Mouse (Mus musculus): ENCODE results near the gene Vav3. TPM values are rescaled to one million over a fixed set of nuclear protein-coding genes. Genes with fewer than 3 reads are reported as not detected.

Vav3 gene
- polyA plus RNA-seq, 1 experiment from 2014 or later, result 17.4 TPM

GRCm38 (mm10) chr3:109578347-109578746 is 237.9 kb downstream of the Vav3 start:
- ATAC-seq (ENCODE audit: insufficient read depth, low FRiP score, low TSS enrichment), result no peak
- H3K4me1 ChIP-seq (ENCODE audit: control insufficient read depth, insufficient read depth, low read length), result no peaks in the 10 kb centered on the region
- DNase-seq (ENCODE audit: low spot score), result no peak
- H3K9me3 ChIP-seq (ENCODE audit: control insufficient read depth, low read length), result no peaks in the 10 kb centered on the region
- H3K36me3 ChIP-seq (ENCODE audit: control insufficient read depth, insufficient read depth, low read length), result no peaks in the 10 kb centered on the region
- WGBS, result 75% methylated on average over 3 of the region's 3 CpGs
- H3K9ac ChIP-seq (ENCODE audit: low read length), result no peak overlapping the region
- no peak overlapping the region for H3K4me2 ChIP-seq (ENCODE audit: low read depth)
- H3K27me3 ChIP-seq (ENCODE audit: control insufficient read depth, insufficient read depth, low read length), result no peaks in the 10 kb centered on the region
- no peak overlapping the region for H3K4me3 ChIP-seq (ENCODE audit: low read depth, low read length)
- H3K27ac ChIP-seq (ENCODE audit: low read depth, low read length), result no peak overlapping the region

- WGBS, result 65% methylated on average over 7 of the region's 7 CpGs
- H3K9me3 ChIP-seq (ENCODE audit: control insufficient read depth, low read length), result no peaks in the 10 kb centered on the region
- H3K4me2 ChIP-seq (ENCODE audit: low read depth), result no peak overlapping the region
- no peak overlapping the region for H3K27ac ChIP-seq (ENCODE audit: low read depth, low read length)
- ATAC-seq (ENCODE audit: insufficient read depth, low FRiP score, low TSS enrichment), result no peak
- H3K27me3 ChIP-seq (ENCODE audit: control insufficient read depth, insufficient read depth, low read length), result no peaks in the 10 kb centered on the region
- no peak overlapping the region for H3K4me3 ChIP-seq (ENCODE audit: low read depth, low read length)
- no peak for DNase-seq (ENCODE audit: low spot score)
- H3K36me3 ChIP-seq (ENCODE audit: control insufficient read depth, insufficient read depth, low read length), result no peaks in the 10 kb centered on the region
- H3K4me1 ChIP-seq (ENCODE audit: control insufficient read depth, insufficient read depth, low read length), result no peaks in the 10 kb centered on the region
- no peak overlapping the region for H3K9ac ChIP-seq (ENCODE audit: low read length)
These were observed 238.5 kb downstream of the Vav3 start for GRCm38 (mm10) chr3:109578983-109579382.

- Histone ChIP-seq H3K4me2 (ENCODE audit: low read depth) (no peak overlapping the region), H3K27me3 (ENCODE audit: control insufficient read depth, insufficient read depth, low read length) (no peaks in the 10 kb centered on the region), H3K36me3 (ENCODE audit: control insufficient read depth, insufficient read depth, low read length) (no peaks in the 10 kb centered on the region), H3K4me3 (ENCODE audit: low read depth, low read length) (no peak overlapping the region), H3K9me3 (ENCODE audit: control insufficient read depth, low read length) (no peaks in the 10 kb centered on the region), H3K9ac (ENCODE audit: low read length) (no peak overlapping the region), H3K27ac (ENCODE audit: low read depth, low read length) (no peak overlapping the region), H3K4me1 (ENCODE audit: control insufficient read depth, insufficient read depth, low read length) (no peaks in the 10 kb centered on the region)
- no peak for ATAC-seq (ENCODE audit: insufficient read depth, low FRiP score, low TSS enrichment)
- DNase-seq (ENCODE audit: low spot score), result no peak
These were observed 245.5 kb downstream of the Vav3 start for GRCm38 (mm10) chr3:109585946-109586345.

GRCm38 (mm10) chr3:109592970-109593369 is 252.5 kb downstream of the Vav3 start:
- ATAC-seq (ENCODE audit: insufficient read depth, low FRiP score, low TSS enrichment), result no peak
- WGBS, result 90% methylated on average over 6 of the region's 6 CpGs
- H3K9me3 ChIP-seq (ENCODE audit: control insufficient read depth, low read length), result no peaks in the 10 kb centered on the region

GRCm38 (mm10) chr3:109596084-109596483 is 255.6 kb downstream of the Vav3 start:
- Histone ChIP-seq H3K9ac (ENCODE audit: low read length) (no peak overlapping the region), H3K27me3 (ENCODE audit: control insufficient read depth, insufficient read depth, low read length) (no peaks in the 10 kb centered on the region), H3K9me3 (ENCODE audit: control insufficient read depth, low read length) (no peaks in the 10 kb centered on the region), H3K27ac (ENCODE audit: low read depth, low read length) (no peak overlapping the region), H3K4me1 (ENCODE audit: control insufficient read depth, insufficient read depth, low read length) (no peaks in the 10 kb centered on the region), H3K4me2 (ENCODE audit: low read depth) (no peak overlapping the region), H3K36me3 (ENCODE audit: control insufficient read depth, insufficient read depth, low read length) (no peaks in the 10 kb centered on the region), H3K4me3 (ENCODE audit: low read depth, low read length) (no peak overlapping the region)
- ATAC-seq (ENCODE audit: insufficient read depth, low FRiP score, low TSS enrichment) (0 out of 2 replicates have a peak, but pooled peaks have one; percentile 25), DNase-seq (ENCODE audit: low spot score) (no peak)
- 84% methylated on average over 3 of the region's 3 CpGs for WGBS

More at GRCm38 (mm10) chr3:109592970-109593369, 252.5 kb downstream of the Vav3 start:
- Histone ChIP-seq H3K27me3 (ENCODE audit: control insufficient read depth, insufficient read depth, low read length) (no peaks in the 10 kb centered on the region), H3K4me1 (ENCODE audit: control insufficient read depth, insufficient read depth, low read length) (no peaks in the 10 kb centered on the region), H3K4me3 (ENCODE audit: low read depth, low read length) (no peak overlapping the region), H3K27ac (ENCODE audit: low read depth, low read length) (no peak overlapping the region), H3K36me3 (ENCODE audit: control insufficient read depth, insufficient read depth, low read length) (no peaks in the 10 kb centered on the region), H3K9ac (ENCODE audit: low read length) (no peak overlapping the region), H3K4me2 (ENCODE audit: low read depth) (no peak overlapping the region)
- DNase-seq (ENCODE audit: low spot score), result no peak

- Histone ChIP-seq H3K27ac (ENCODE audit: low read depth, low read length) (no peak overlapping the region), H3K9me3 (ENCODE audit: control insufficient read depth, low read length) (no peaks in the 10 kb centered on the region), H3K27me3 (ENCODE audit: control insufficient read depth, insufficient read depth, low read length) (no peaks in the 10 kb centered on the region), H3K36me3 (ENCODE audit: control insufficient read depth, insufficient read depth, low read length) (no peaks in the 10 kb centered on the region), H3K4me1 (ENCODE audit: control insufficient read depth, insufficient read depth, low read length) (no peaks in the 10 kb centered on the region), H3K4me2 (ENCODE audit: low read depth) (no peak overlapping the region), H3K4me3 (ENCODE audit: low read depth, low read length) (no peak overlapping the region), H3K9ac (ENCODE audit: low read length) (no peak overlapping the region)
- WGBS, result 88% methylated on average over 4 of the region's 4 CpGs
- ATAC-seq (ENCODE audit: insufficient read depth, low FRiP score, low TSS enrichment) (no peak), DNase-seq (ENCODE audit: low spot score) (no peak)
These were observed 260.4 kb downstream of the Vav3 start for GRCm38 (mm10) chr3:109600699-109601451.

- no peaks in the 10 kb centered on the region for H3K36me3 ChIP-seq (ENCODE audit: control insufficient read depth, insufficient read depth, low read length)
- H3K9me3 ChIP-seq (ENCODE audit: control insufficient read depth, low read length), result no peaks in the 10 kb centered on the region
- WGBS, result 68% methylated on average over 1 of the region's 1 CpGs
These were observed 262.3 kb downstream of the Vav3 start for GRCm38 (mm10) chr3:109602753-109603152.

GRCm38 (mm10) chr3:109606121-109606520 is 265.7 kb downstream of the Vav3 start:
- Histone ChIP-seq H3K9me3 (ENCODE audit: control insufficient read depth, low read length) (no peaks in the 10 kb centered on the region), H3K9ac (ENCODE audit: low read length) (no peak overlapping the region), H3K36me3 (ENCODE audit: control insufficient read depth, insufficient read depth, low read length) (no peaks in the 10 kb centered on the region), H3K4me2 (ENCODE audit: low read depth) (no peak overlapping the region), H3K4me3 (ENCODE audit: low read depth, low read length) (no peak overlapping the region), H3K27ac (ENCODE audit: low read depth, low read length) (no peak overlapping the region), H3K27me3 (ENCODE audit: control insufficient read depth, insufficient read depth, low read length) (no peaks in the 10 kb centered on the region), H3K4me1 (ENCODE audit: control insufficient read depth, insufficient read depth, low read length) (no peaks in the 10 kb centered on the region)
- no peak for ATAC-seq (ENCODE audit: insufficient read depth, low FRiP score, low TSS enrichment)
- no peak for DNase-seq (ENCODE audit: low spot score)
- WGBS, result 91% methylated on average over 2 of the region's 2 CpGs

More at GRCm38 (mm10) chr3:109602753-109603152, 262.3 kb downstream of the Vav3 start:
- H3K27ac ChIP-seq (ENCODE audit: low read depth, low read length), result no peak overlapping the region
- H3K4me2 ChIP-seq (ENCODE audit: low read depth), result no peak overlapping the region
- DNase-seq (ENCODE audit: low spot score), result no peak
- H3K9ac ChIP-seq (ENCODE audit: low read length), result no peak overlapping the region
- no peaks in the 10 kb centered on the region for H3K4me1 ChIP-seq (ENCODE audit: control insufficient read depth, insufficient read depth, low read length)
- H3K4me3 ChIP-seq (ENCODE audit: low read depth, low read length), result no peak overlapping the region
- H3K27me3 ChIP-seq (ENCODE audit: control insufficient read depth, insufficient read depth, low read length), result no peaks in the 10 kb centered on the region
- ATAC-seq (ENCODE audit: insufficient read depth, low FRiP score, low TSS enrichment), result no peak

- Histone ChIP-seq H3K27ac (ENCODE audit: low read depth, low read length) (no peak overlapping the region), H3K4me1 (ENCODE audit: control insufficient read depth, insufficient read depth, low read length) (no peaks in the 10 kb centered on the region), H3K4me3 (ENCODE audit: low read depth, low read length) (no peak overlapping the region), H3K36me3 (ENCODE audit: control insufficient read depth, insufficient read depth, low read length) (no peaks in the 10 kb centered on the region), H3K27me3 (ENCODE audit: control insufficient read depth, insufficient read depth, low read length) (no peaks in the 10 kb centered on the region), H3K9me3 (ENCODE audit: control insufficient read depth, low read length) (no peaks in the 10 kb centered on the region), H3K9ac (ENCODE audit: low read length) (no peak overlapping the region), H3K4me2 (ENCODE audit: low read depth) (no peak overlapping the region)
- no peak for DNase-seq (ENCODE audit: low spot score)
- 73% methylated on average over 3 of the region's 3 CpGs for whole genome bisulfite sequencing
- no peak for ATAC-seq (ENCODE audit: insufficient read depth, low FRiP score, low TSS enrichment)
These were observed 281.3 kb downstream of the Vav3 start for GRCm38 (mm10) chr3:109621721-109622120.

Data from neural tube, embryonic 11.5 days (tissue).